Mouse (Mus musculus) urinary bladder, postnatal 0 days (tissue): Measurements from ENCODE around the gene Olfr739. TPM values are rescaled to one million over a fixed set of nuclear protein-coding genes. Genes with fewer than 3 reads are reported as not detected.

Source experiments
- polyA plus RNA-seq: library from polyadenylated mRNA; unstranded; fragments of >200 nt; fragmentation: Nextera tagmentation; extraction: Ambion mirVana; gene quantifications from 2 replicates; pipeline ENCODE4 v1.2.1, GENCODE M21; 2015

The Olfr739 gene
- not detected in 2 replicates for polyA plus RNA-seq

DNA sequence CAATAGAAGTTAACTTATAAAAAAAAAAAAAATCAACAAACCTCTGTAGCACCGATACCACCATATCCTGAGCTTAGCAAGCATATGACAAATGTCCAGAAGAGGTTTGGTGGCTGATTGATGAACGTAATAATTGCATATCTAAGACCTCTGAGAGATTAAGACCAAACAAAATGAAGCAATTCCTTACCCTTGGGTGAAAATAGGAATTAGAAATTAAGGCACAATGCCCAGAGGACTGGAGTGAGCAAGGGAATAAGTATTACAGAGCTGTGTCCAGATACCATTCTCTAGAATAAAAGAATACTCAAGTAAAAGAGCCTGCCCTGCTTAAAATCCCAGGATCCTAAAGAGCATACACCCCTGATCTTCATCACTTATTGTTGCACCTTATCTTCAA lies at the start of gene Olfr739:
Gene Olfr739 (plus strand): TSS at position 301 of the 400 bp plus-strand sequence.

DNA sequence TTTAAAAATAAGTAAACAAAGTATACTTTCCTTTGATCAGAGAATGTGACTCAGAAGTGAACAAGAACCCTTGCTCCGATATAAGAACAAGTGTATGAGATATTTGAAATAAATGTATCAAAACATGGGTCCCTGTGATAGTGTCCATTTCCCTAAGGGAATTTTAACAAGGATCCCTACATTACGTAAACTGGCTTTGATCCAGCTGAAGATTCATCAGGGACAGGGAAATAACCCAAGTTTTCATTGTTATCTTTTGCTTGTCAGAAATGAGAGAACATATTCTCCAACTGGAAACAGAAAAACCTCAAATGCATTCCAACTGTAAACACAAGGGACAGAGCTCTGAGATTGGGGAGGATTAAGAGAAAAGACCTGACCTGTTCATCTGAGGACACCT lies 37.6 kb upstream of the Olfr739 start, which contains the start of gene Olfr736:
Gene Olfr736 (plus strand): TSS at position 301 of the 400 bp plus-strand sequence.

DNA sequence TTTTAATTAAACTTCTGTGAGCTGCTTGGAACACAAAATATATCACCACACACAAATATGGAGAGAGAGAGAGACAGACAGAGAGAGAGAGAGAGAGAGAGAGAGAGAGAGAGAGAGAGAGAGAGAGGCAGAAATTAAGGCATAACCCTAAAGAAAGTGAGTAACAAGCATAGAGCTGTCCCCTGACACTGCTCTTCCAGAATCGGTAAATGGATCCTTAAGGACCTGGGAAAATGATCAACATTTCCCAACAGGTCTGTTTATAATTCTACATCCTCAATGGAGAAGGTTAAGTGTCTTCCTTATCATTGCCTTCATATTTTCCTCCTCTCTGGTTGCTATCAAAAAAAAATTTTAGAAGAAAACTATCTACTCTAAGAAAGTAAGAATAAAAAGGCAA lies 11.2 kb upstream of the Olfr739 start, which contains the start of gene Olfr738:
Gene Olfr738 (plus strand): TSS at position 301 of the 400 bp plus-strand sequence.

DNA sequence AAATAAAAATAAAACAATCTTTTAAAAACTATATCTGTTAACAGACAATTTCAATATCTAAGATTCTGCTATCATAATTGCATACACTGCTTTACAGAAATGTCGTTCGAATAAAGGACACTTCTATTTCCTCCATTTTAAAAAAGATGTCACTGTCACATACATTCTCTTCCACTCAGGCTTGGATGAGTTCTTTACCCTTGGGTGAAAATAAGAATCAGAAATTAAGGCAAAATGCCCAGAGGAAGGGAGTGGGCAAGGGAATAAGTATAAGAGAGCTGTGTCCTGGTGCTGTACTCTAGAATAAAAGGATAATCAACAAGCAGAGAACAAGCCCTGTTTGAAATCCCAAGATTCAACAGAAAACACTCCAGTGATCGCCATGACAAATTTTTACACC lies 26.8 kb downstream of the Olfr739 start, which contains the start of gene Olfr740:
Gene Olfr740 (plus strand): TSS at position 301 of the 400 bp plus-strand sequence.

DNA sequence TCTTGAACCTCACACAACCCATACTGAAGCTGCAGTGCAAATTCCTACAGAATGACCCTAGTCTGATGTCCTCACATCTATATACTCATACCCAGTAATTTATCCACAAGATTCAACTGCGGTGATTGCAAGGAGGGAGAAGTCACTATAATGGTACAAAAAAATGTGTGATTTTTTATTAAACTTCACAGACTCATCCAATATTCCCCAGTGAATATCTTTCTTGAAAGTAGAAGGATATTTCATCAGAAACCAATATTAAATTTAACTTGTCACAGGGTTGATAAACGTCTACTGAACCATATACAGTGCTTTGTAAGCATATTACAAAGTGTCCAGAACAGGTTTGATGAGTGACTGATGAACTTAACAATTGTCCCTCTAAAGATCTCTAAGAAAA lies 54.0 kb downstream of the Olfr739 start, which contains the start of gene Olfr741:
Gene Olfr741 (plus strand): TSS at position 301 of the 400 bp plus-strand sequence.

Other genes with a start within 250 kb of the Olfr739 start
- not detected in 2 replicates for gene Olfr730, start 230.4 kb upstream of the Olfr739 start, polyA plus RNA-seq
- not detected in 2 replicates for gene Olfr731, start 176.8 kb upstream of the Olfr739 start, polyA plus RNA-seq
- not detected in 2 replicates for gene Olfr732, start 134.4 kb upstream of the Olfr739 start, polyA plus RNA-seq
- gene Olfr733, start 117.1 kb upstream of the Olfr739 start, polyA plus RNA-seq = not detected in 2 replicates
- not detected in 2 replicates for gene Olfr734, start 91.9 kb upstream of the Olfr739 start, polyA plus RNA-seq
- gene Olfr735, start 69.8 kb upstream of the Olfr739 start, polyA plus RNA-seq = not detected in 2 replicates
- not detected in 2 replicates for gene Tlr11, start 60.7 kb upstream of the Olfr739 start, polyA plus RNA-seq
- not detected in 2 replicates for gene Olfr736, start 37.5 kb upstream of the Olfr739 start, polyA plus RNA-seq
- not detected in 2 replicates for gene Olfr738, start 11.1 kb upstream of the Olfr739 start, polyA plus RNA-seq
- not detected in 2 replicates for gene Olfr740, start 26.9 kb downstream of the Olfr739 start, polyA plus RNA-seq
- not detected in 2 replicates for gene Olfr741, start 54.1 kb downstream of the Olfr739 start, polyA plus RNA-seq
- gene Olfr742, start 85.0 kb downstream of the Olfr739 start, polyA plus RNA-seq = not detected in 2 replicates
- gene Olfr743, start 103.2 kb downstream of the Olfr739 start, polyA plus RNA-seq = not detected in 2 replicates
- gene Olfr744, start 196.3 kb downstream of the Olfr739 start, polyA plus RNA-seq = not detected in 2 replicates
- gene Olfr745, start 220.8 kb downstream of the Olfr739 start, polyA plus RNA-seq = not detected in 2 replicates
- gene Olfr746, start 228.5 kb downstream of the Olfr739 start, polyA plus RNA-seq = not detected in 2 replicates